Mouse (Mus musculus) kidney, adult 2 months (tissue): ENCODE results near the gene She.

ENCODE experiments used
- CTCF ChIP-seq: fragments of 200-500 bp; conservative IDR thresholded peaks from 2 replicates; pipeline ENCODE4 v1.5.1; 2011; ENCODE audit warnings: low read depth, mild to moderate bottlenecking, control low read depth, low read length, moderate library complexity, mixed read lengths; ENCODE audit not compliant: insufficient read depth, insufficient read length
- POLR2A ChIP-seq: fragments of 200-500 bp; IDR thresholded peaks from one replicate; pipeline ENCODE4 v1.6.1; 2011; ENCODE audit warnings: low read depth, low read length, control low read depth

DNA sequence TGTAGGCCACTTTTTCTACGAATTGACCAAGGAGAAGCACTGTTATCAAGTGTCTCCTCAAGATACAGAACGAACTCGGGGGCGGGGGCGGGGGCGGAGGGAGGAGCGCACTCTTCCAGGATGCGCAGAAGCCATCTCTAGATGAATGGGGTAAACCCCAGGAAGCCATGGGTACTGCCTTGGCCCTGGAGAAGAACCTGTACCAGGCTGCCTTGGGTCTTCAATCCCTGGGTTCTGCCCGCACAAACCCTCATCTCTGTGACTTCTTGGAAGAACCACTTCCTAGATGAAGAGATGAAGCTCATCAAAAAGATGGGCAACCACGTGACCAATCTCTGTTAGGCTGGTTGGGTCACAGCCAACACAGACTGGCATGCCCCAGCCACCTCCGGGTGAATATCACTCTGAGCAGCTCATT is 10.1 kb upstream of the She start:
- TF ChIP-seq POLR2A = no peak
- no peak for TF ChIP-seq CTCF
